14 mouse cellular contexts compared by ENCODE assay signal in the genomic region with DNA sequence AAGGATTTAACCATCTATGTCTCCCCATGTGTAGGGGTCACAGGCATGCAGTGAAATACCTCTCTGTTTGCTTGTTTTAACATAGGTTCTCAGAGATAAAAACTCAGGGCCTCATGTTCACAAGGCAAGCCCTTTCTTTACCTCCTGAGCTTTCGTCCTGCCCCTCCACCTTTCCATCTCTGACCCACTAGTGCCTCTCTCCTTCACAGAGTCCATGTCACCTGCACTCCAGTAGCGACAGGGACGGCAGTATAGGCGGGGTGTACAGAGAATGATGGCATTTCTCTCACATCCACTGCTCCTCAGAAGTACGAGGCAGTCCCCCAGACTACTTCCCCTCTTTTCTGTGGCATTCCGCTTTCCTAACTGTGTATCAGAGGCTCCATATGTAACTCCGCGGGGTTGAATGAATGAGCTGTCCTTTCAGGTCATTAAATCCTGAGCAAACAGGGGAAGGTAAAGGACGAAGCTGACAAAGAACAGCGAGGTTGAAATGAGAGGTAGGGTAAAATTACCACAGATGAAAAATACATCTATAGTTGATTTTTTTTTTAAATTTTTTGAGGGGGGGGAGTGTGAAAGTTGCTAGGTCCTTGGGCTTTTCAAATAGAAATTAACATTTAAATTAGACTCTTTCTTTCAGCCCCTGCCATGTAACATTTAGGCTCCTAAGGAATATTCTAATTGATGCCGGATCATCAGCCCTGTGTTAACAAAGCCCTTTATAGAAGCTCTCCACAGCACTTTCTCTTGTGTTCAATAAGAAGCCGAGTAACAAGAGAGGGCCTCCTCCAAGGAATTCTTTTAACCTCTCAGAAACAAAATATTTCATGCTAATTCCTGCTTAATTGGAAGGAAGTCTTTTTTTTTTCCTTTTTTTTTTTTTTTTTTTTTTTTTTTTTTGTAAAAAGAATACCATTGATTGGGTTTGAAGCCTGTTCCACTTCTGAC.
DNase-seq lines count a peak whose midpoint lies in the region; ATAC-seq and TF ChIP-seq lines count a peak whose summit lies in the region.
"Had no signal": no experiment of that assay in that cellular context is flagged by ENCODE, and none has a peak within 500 bp of the region (broad histone marks: within the 10 kb centered on the region; RNA-seq: fewer than 3 reads in every experiment).

No protein-coding gene starts in this region.

- peak; percentile 73 for ATAC-seq in forebrain, embryonic 15.5 days (replicated peaks)
- no peak for ATAC-seq in neural tube, embryonic 15.5 days (ENCODE audit: low FRiP score)
- no peak for ATAC-seq in intestine, postnatal 0 days

- no peak for TF ChIP-seq CTCF in intestine, postnatal 0 days (IDR thresholded peaks at IDR 0.05; ENCODE audit: low read depth)

- H3K4me2 ChIP-seq in forebrain, embryonic 15.5 days (replicated peaks): no peak overlapping the region
- no peak overlapping the region for H3K4me2 ChIP-seq in neural tube, embryonic 15.5 days
- H3K4me2 ChIP-seq in intestine, postnatal 0 days (replicated peaks; ENCODE audit: low read depth): no peak overlapping the region
- H3K4me2 ChIP-seq: heart, embryonic 13.5 days had no signal

- H3K4me3 ChIP-seq in forebrain, embryonic 15.5 days: no peak overlapping the region
- H3K4me3 ChIP-seq in neural tube, embryonic 15.5 days (replicated peaks): no peak overlapping the region
- no peak overlapping the region for H3K4me3 ChIP-seq in intestine, postnatal 0 days (ENCODE audit: low read depth, low read length)
- H3K4me3 ChIP-seq: heart, embryonic 13.5 days; left cerebral cortex, adult 2 months; myocyte had no signal

- peak; percentile 38 for DNase-seq in embryo, embryonic 10 days (ENCODE audit: low spot score)
- DNase-seq in embryo, embryonic 9.5 days (ENCODE audit: extremely low spot score): no peak
- DNase-seq in mesoderm, embryonic 11.5 days (ENCODE audit: low read depth, low spot score): peak; percentile 27
- DNase-seq in ovary, postnatal 36 days (ENCODE audit: low spot score): no peak
- no peak for DNase-seq in spleen, adult 18-20 months
- DNase-seq: cerebellum, postnatal 25 days; liver; lung, postnatal 14 days had no signal

- no peak overlapping the region for H3K9ac ChIP-seq in forebrain, embryonic 15.5 days (replicated peaks)
- H3K9ac ChIP-seq in neural tube, embryonic 15.5 days (replicated peaks): no peak overlapping the region
- no peak overlapping the region for H3K9ac ChIP-seq in intestine, postnatal 0 days (ENCODE audit: low read depth, low read length)
- H3K9ac ChIP-seq: heart, embryonic 13.5 days had no signal

- WGBS in forebrain, embryonic 15.5 days: 10% methylated on average over 12 of the region's 12 CpGs
- 24% methylated on average over 12 of the region's 12 CpGs for WGBS in neural tube, embryonic 15.5 days
- WGBS in intestine, postnatal 0 days: 71% methylated on average over 12 of the region's 12 CpGs

- H3K9me3 ChIP-seq in forebrain, embryonic 15.5 days: no peaks in the 10 kb centered on the region
- no peaks in the 10 kb centered on the region for H3K9me3 ChIP-seq in neural tube, embryonic 15.5 days (replicated peaks)
- H3K9me3 ChIP-seq in intestine, postnatal 0 days (ENCODE audit: control insufficient read depth): no peaks in the 10 kb centered on the region
- H3K9me3 ChIP-seq: heart, embryonic 13.5 days had no signal

- H3K27me3 ChIP-seq in forebrain, embryonic 15.5 days: no peaks in the 10 kb centered on the region
- no peaks in the 10 kb centered on the region for H3K27me3 ChIP-seq in neural tube, embryonic 15.5 days (replicated peaks)
- H3K27me3 ChIP-seq in intestine, postnatal 0 days (replicated peaks; ENCODE audit: control insufficient read depth, insufficient read depth, low read length): no peaks in the 10 kb centered on the region
- H3K27me3 ChIP-seq: heart, embryonic 13.5 days had no signal

- H3K36me3 ChIP-seq in forebrain, embryonic 15.5 days: no peaks in the 10 kb centered on the region
- no peaks in the 10 kb centered on the region for H3K36me3 ChIP-seq in neural tube, embryonic 15.5 days
- no peaks in the 10 kb centered on the region for H3K36me3 ChIP-seq in intestine, postnatal 0 days (ENCODE audit: control insufficient read depth, insufficient read depth)
- H3K36me3 ChIP-seq: heart, embryonic 13.5 days had no signal

- peak overlapping the region; percentile 74 for H3K27ac ChIP-seq in forebrain, embryonic 15.5 days (replicated peaks)
- peak overlapping the region; percentile 38; the same call in 1 of the 2 replicates for H3K27ac ChIP-seq in neural tube, embryonic 15.5 days (replicated peaks)
- no peak overlapping the region for H3K27ac ChIP-seq in intestine, postnatal 0 days (ENCODE audit: low read depth, low read length)
- H3K27ac ChIP-seq: heart, embryonic 13.5 days; left cerebral cortex, adult 2 months had no signal

- H3K4me1 ChIP-seq in forebrain, embryonic 15.5 days: peaks cover 44% of the 10 kb centered on the region
- H3K4me1 ChIP-seq in neural tube, embryonic 15.5 days: peaks cover 27% of the 10 kb centered on the region
- H3K4me1 ChIP-seq in intestine, postnatal 0 days (replicated peaks; ENCODE audit: control insufficient read depth, insufficient read depth, low read length): no peaks in the 10 kb centered on the region

Comparison
In these comparisons a context has a peak if more than half of its experiments do, and no peak if none do; other contexts are left out.
1. DNase-seq: peak in embryo, embryonic 10 days (single experiment) and mesoderm, embryonic 11.5 days (single experiment); none in embryo, embryonic 9.5 days (single experiment), ovary, postnatal 36 days (single experiment) and spleen, adult 18-20 months (0 of 2).